Mouse (Mus musculus) stomach, postnatal 0 days (tissue): ENCODE data around the gene Klk4.

Experiments used
- CTCF ChIP-seq: IDR thresholded peaks from 2 replicates; pipeline ENCODE4 v1.5.1; 2016; ENCODE audit warnings: antibody characterized with exemption, low read depth, mild to moderate bottlenecking, moderate library complexity
- EP300 ChIP-seq: optimal IDR thresholded peaks from 2 replicates; pipeline ENCODE3; 2016; ENCODE audit warnings: antibody characterized with exemption

- TF ChIP-seq CTCF (no peak), EP300 (no peak)
These were observed 1.4 kb downstream of the Klk4 start for GRCm38 (mm10) chr7:43882346-43882745.
